Mouse (Mus musculus) hindbrain, embryonic 16.5 days (tissue): ENCODE results near the gene Cyp2t4. TPM values are rescaled to one million over a fixed set of nuclear protein-coding genes. Genes with fewer than 3 reads are reported as not detected.

ENCODE experiments used
- ATAC-seq: fragments of 200-750 bp; cut with Nextera tagmentation; 2 replicates; pipeline ENCODE4 v1.8.0; 2017; ENCODE audit warnings: moderate TSS enrichment, moderate library complexity
- H3K27ac ChIP-seq: fragments of 300-500 bp; sonication (generic); 2 replicates; pipeline ENCODE4 v1.5.1; 2014; ENCODE audit warnings: low read depth, mild to moderate bottlenecking, control low read depth, low read length, moderate library complexity
- H3K27me3 ChIP-seq: fragments of 300-500 bp; sonication (generic); replicated peaks from 2 replicates; pipeline ENCODE4 v1.6.1; 2014; ENCODE audit warnings: low read length; ENCODE audit not compliant: control insufficient read depth, insufficient read depth
- H3K36me3 ChIP-seq: fragments of 300-500 bp; sonication (generic); 2 replicates; pipeline ENCODE4 v1.6.1; 2014; ENCODE audit warnings: mild to moderate bottlenecking, low read length, moderate library complexity, mixed read lengths; ENCODE audit not compliant: control insufficient read depth, insufficient read depth
- H3K4me1 ChIP-seq: fragments of 300-500 bp; sonication (generic); 2 replicates; pipeline ENCODE4 v1.6.1; 2014; ENCODE audit warnings: low read depth, low read length; ENCODE audit not compliant: control insufficient read depth, insufficient read depth
- H3K4me2 ChIP-seq: fragments of 300-500 bp; sonication (generic); 2 replicates; pipeline ENCODE4 v1.6.1; 2014; ENCODE audit warnings: mild to moderate bottlenecking, low read length, control low read depth, moderate library complexity
- H3K4me3 ChIP-seq: fragments of 300-500 bp; sonication (generic); 2 replicates; pipeline ENCODE4 v1.5.1; 2014; ENCODE audit warnings: mild to moderate bottlenecking, low read length, control low read depth, moderate library complexity
- H3K9ac ChIP-seq: fragments of 300-500 bp; sonication (generic); 2 replicates; pipeline ENCODE4 v1.6.1; 2014; ENCODE audit warnings: low read depth, mild to moderate bottlenecking, control low read depth, low read length, moderate library complexity
- H3K9me3 ChIP-seq: fragments of 300-500 bp; sonication (generic); 2 replicates; pipeline ENCODE4 v1.6.1; 2014; ENCODE audit warnings: mild to moderate bottlenecking, low read length, moderate library complexity; ENCODE audit not compliant: control insufficient read depth
- WGBS: fragments of 180-500 bp; shearing (Covaris S2); extraction: QIAGEN DNeasy Blood & Tissue Kit; methylation state at CpG from one replicate; pipeline ENCODE4 v1.1.7; 2014; 5-methylcytosine and 5-hydroxymethylcytosine counted together
- polyA plus RNA-seq: library from polyadenylated mRNA; unstranded; fragments of >200 nt; fragmentation: Nextera tagmentation; extraction: Ambion mirVana; gene quantifications from 2 replicates; pipeline ENCODE4 v1.2.1, GENCODE M21; 2015

The Cyp2t4 gene
- polyA plus RNA-seq, 1 experiment from 2014 or later: 0.13 TPM

GRCm38 (mm10) chr7:27174896-27175295, 21.4 kb downstream of the Cyp2t4 start:
- WGBS: 95% methylated on average over 7 of the region's 7 CpGs
- Histone ChIP-seq H3K36me3 (peaks cover 14% of the 10 kb centered on the region), H3K4me3 (no peak overlapping the region), H3K4me2 (no peak overlapping the region), H3K4me1 (peaks cover 9% of the 10 kb centered on the region), H3K9me3 (no peaks in the 10 kb centered on the region), H3K27ac (no peak overlapping the region), H3K9ac (no peak overlapping the region), H3K27me3 (no peaks in the 10 kb centered on the region)
- no peak for ATAC-seq

GRCm38 (mm10) chr7:27177942-27178323, 24.4 kb downstream of the Cyp2t4 start:
- peaks cover 7% of the 10 kb centered on the region; the same call in 1 of the 2 replicates for H3K36me3 ChIP-seq
- H3K27me3 ChIP-seq: no peaks in the 10 kb centered on the region
- ATAC-seq: no peak
- WGBS: 21% methylated on average over 4 of the region's 4 CpGs
- peak overlapping the region; percentile 79 for H3K9ac ChIP-seq
- H3K9me3 ChIP-seq: no peaks in the 10 kb centered on the region
- H3K27ac ChIP-seq: peak overlapping the region; percentile 95
- peaks cover 9% of the 10 kb centered on the region for H3K4me1 ChIP-seq
- H3K4me3 ChIP-seq: peak overlapping the region; percentile 77
- H3K4me2 ChIP-seq: peak overlapping the region; percentile 56

- Histone ChIP-seq H3K36me3 (peaks cover 7% of the 10 kb centered on the region; the same call in 1 of the 2 replicates), H3K27me3 (no peaks in the 10 kb centered on the region), H3K4me1 (peaks cover 9% of the 10 kb centered on the region), H3K9ac (peak within 1 kb of the TSS; percentile 79), H3K9me3 (no peaks in the 10 kb centered on the region), H3K4me2 (peak within 1 kb of the TSS; percentile 56), H3K4me3 (peak within 1 kb of the TSS; percentile 77), H3K27ac (peak within 1 kb of the TSS; percentile 95)
- under 1% methylated on average over 46 of the region's 53 CpGs for WGBS
- peak; percentile 98 for ATAC-seq
Observed at GRCm38 (mm10) chr7:27178324-27179216, 25.1 kb downstream of the Cyp2t4 start, which contains the start of gene Rab4b. Gene Rab4b (minus strand): TSS chr7:27178896.

GRCm38 (mm10) chr7:27179217-27179918, 25.9 kb downstream of the Cyp2t4 start:
- no peak; the same call in 1 of the 2 replicates for ATAC-seq
- 47% methylated on average over 16 of the region's 16 CpGs for WGBS
- Histone ChIP-seq H3K4me2 (peak overlapping the region; percentile 54), H3K4me1 (peaks cover 9% of the 10 kb centered on the region), H3K27me3 (no peaks in the 10 kb centered on the region), H3K27ac (peak overlapping the region; percentile 81), H3K9me3 (no peaks in the 10 kb centered on the region), H3K9ac (peak overlapping the region; percentile 53; the same call in 1 of the 2 replicates), H3K36me3 (peaks cover 6% of the 10 kb centered on the region), H3K4me3 (peak overlapping the region; percentile 77)

- WGBS: 32% methylated on average over 5 of the region's 5 CpGs
- H3K4me1 ChIP-seq: peaks cover 9% of the 10 kb centered on the region
- no peaks in the 10 kb centered on the region for H3K27me3 ChIP-seq
- ATAC-seq: no peak
- no peaks in the 10 kb centered on the region for H3K9me3 ChIP-seq
- H3K36me3 ChIP-seq: peaks cover 9% of the 10 kb centered on the region
- no peak overlapping the region for H3K9ac ChIP-seq
- H3K4me3 ChIP-seq: no peak overlapping the region
- peak overlapping the region; percentile 54; the same call in 1 of the 2 replicates for H3K4me2 ChIP-seq
- 0 out of 2 replicates have a peak overlapping the region, but pooled peaks have one; percentile 55 for H3K27ac ChIP-seq
Observed at GRCm38 (mm10) chr7:27180036-27180435, 26.5 kb downstream of the Cyp2t4 start.

GRCm38 (mm10) chr7:27180837-27181695, 27.6 kb downstream of the Cyp2t4 start, which contains the start of the genes Gm21983 and Mia:
Gene Gm21983 (minus strand): TSS chr7:27181086.
Gene Mia (minus strand): TSS chr7:27181157.
- H3K27ac ChIP-seq: peak within 1 kb of the TSS; percentile 55; the same call in 1 of the 2 replicates
- peaks cover 9% of the 10 kb centered on the region for H3K4me1 ChIP-seq
- no peak within 1 kb of the TSS for H3K4me3 ChIP-seq
- peak within 1 kb of the TSS; percentile 54; the same call in 1 of the 2 replicates for H3K4me2 ChIP-seq
- H3K9ac ChIP-seq: no peak within 1 kb of the TSS
- H3K36me3 ChIP-seq: peaks cover 19% of the 10 kb centered on the region
- ATAC-seq: no peak
- WGBS: 65% methylated on average over 14 of the region's 14 CpGs
- H3K9me3 ChIP-seq: no peaks in the 10 kb centered on the region
- H3K27me3 ChIP-seq: no peaks in the 10 kb centered on the region

GRCm38 (mm10) chr7:27182498-27182897, 29.0 kb downstream of the Cyp2t4 start:
- no peak for ATAC-seq
- H3K27ac ChIP-seq: no peak overlapping the region

GRCm38 (mm10) chr7:27184964-27185363, 31.4 kb downstream of the Cyp2t4 start:
- Histone ChIP-seq H3K9me3 (no peaks in the 10 kb centered on the region), H3K27me3 (no peaks in the 10 kb centered on the region), H3K9ac (no peak overlapping the region), H3K27ac (no peak overlapping the region), H3K36me3 (peaks cover 47% of the 10 kb centered on the region), H3K4me1 (no peaks in the 10 kb centered on the region), H3K4me3 (no peak overlapping the region), H3K4me2 (no peak overlapping the region)
- ATAC-seq: no peak
- WGBS: 59% methylated on average over 3 of the region's 3 CpGs

More at GRCm38 (mm10) chr7:27182498-27182897, 29.0 kb downstream of the Cyp2t4 start:
- Histone ChIP-seq H3K36me3 (peaks cover 26% of the 10 kb centered on the region), H3K9ac (no peak overlapping the region), H3K4me2 (no peak overlapping the region), H3K4me3 (no peak overlapping the region), H3K9me3 (no peaks in the 10 kb centered on the region), H3K4me1 (peaks cover 9% of the 10 kb centered on the region), H3K27me3 (no peaks in the 10 kb centered on the region)
- 70% methylated on average over 1 of the region's 1 CpGs for WGBS
